Mouse (Mus musculus): Measurements from ENCODE around the gene Vcp. TPM values are rescaled to one million over a fixed set of nuclear protein-coding genes. Genes with fewer than 3 reads are reported as not detected.

Gene Vcp
- polyA plus RNA-seq (2012; rRNA removed): 242 and 246 TPM in 2 replicates

GRCm38 (mm10) chr4:43000141-43000986 is at the start of gene Vcp:
Gene Vcp (minus strand): TSS chr4:43000507.

GRCm38 (mm10) chr4:43045659-43046302 is 45.5 kb upstream of the Vcp start, which contains the start of gene Fam214b:
Gene Fam214b (minus strand): TSS chr4:43046220.

DNA sequence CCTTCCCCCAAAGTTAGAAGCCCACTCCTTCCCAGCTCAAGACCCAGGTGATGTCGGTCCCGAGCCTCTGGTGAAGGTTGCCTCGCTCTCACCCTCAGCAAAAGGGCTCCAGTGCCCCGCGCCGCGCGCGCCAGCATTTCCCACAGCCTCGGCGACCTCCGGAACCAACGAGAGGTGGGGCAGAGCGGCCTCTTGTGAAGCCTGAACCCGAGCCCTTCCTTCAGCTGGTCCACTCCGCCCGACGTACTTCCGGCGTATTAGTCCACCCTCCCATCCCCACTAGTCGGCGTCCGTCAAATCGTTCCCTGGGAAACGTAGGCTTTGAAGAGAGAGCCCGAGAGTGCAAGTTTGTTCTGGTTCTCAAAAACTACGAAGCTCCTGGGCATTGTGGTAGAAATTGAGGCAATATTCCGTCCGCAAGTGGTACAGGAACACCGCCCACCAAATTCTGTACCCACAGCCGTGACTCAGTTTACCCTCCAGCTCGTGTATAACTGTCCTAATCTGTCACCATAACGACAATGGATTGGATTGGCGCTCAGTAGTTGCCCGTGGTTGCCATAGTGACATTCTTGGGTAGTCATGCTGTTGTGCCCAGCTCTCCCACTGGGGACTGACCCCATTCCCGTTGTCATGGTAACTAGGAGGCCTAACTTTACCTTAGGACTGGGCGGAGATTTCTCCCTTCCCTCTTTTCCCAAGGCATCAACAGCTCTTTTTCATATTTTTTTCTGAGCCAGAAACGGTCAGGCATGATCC is 31.1 kb upstream of the Vcp start, which contains the start of gene Stoml2:
TSS of gene Stoml2 (minus strand) at position 474 of the 759 bp plus-strand sequence.

GRCm38 (mm10) chr4:43025084-43025960 is 25.0 kb upstream of the Vcp start, which contains the start of gene Pigo:
Gene Pigo (minus strand): TSS chr4:43025819.

DNA sequence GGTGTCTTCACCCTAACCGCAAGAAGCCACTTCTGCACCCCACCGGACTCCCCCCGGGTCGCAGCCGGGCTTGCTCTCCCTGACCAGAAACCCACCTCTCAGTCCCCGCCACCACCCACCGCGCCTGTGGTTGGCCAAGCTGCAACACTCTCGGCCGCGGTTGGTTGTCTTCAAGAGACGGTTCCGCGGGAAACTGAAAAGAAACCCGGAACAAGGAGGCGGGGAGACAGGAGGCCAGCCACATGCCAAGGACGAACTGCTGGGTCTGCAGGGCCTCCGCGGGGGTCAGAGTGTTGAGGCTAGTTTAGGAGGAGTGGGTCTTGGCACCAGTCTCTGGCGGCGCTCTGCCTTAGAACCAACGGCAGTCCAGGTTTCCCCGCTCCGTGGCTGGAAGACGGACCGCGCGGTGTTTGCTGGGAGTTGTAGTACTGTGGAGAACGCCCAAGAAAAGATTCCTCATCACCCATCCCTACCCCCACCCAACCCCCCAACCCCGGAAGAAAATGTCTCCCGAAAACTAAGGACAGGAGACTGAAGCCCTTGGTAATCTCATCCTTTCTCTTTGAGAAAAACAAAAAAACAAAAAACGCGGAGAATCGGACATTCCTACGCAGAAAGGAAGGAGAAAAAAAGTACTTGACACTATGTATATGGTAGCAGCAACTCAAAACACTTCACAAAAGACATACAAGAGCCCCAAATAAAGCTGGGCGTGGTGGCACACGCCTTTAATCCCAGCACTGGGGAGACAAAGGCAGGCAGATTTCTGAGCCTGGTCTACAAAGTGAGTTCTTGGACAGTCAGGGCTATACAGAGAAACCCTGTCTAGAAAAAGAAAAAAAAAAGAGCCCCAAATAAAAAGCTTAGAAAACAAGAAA is 10.1 kb upstream of the Vcp start, which contains the start of gene Fancg:
TSS of gene Fancg (minus strand) at position 346 of the 878 bp plus-strand sequence.

GRCm38 (mm10) chr4:42969304-42969703 is 31.0 kb downstream of the Vcp start, which contains the start of gene 1700022I11Rik:
Gene 1700022I11Rik (plus strand): TSS chr4:42969604.

DNA sequence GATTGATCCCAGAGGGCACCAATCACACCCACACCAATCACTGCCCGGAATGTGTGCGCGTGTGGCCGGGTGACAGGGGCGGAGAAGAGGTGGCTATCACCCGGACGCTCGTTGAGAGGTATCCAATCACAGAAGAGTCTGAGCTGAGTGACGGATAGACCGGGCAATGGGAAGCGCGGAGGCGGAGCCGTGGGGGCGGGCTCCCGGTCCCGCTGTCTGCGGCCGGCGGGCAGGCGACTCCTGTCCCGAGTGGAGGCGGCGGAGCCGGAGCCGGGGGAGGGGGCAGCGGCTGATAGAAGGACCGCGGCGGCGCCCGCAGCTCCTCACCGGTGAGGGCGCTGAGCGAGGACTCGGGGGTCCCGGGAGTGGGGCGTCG is 50.6 kb downstream of the Vcp start, which contains the start of gene Dnajb5:
TSS of gene Dnajb5 (plus strand) at position 139 of the 376 bp plus-strand sequence.

Other genes with a start within 250 kb of the Vcp start
- 0.19 and 0.23 TPM in 2 replicates for gene Ccl19, start 243.9 kb downstream of the Vcp start, polyA plus RNA-seq (2012; rRNA removed)
- 0.40 and 0.76 TPM in 2 replicates for gene Ccl21a, start 226.5 kb downstream of the Vcp start, polyA plus RNA-seq (2012; rRNA removed)
- 0.01 and 0.03 TPM in 2 replicates for gene Fam205a1, start 146.6 kb downstream of the Vcp start, polyA plus RNA-seq (2012; rRNA removed)
- 0.12 TPM in 2 replicates for gene Gm12394, start 143.7 kb downstream of the Vcp start, polyA plus RNA-seq (2012; rRNA removed)
- gene Fam205c, start 126.3 kb downstream of the Vcp start, polyA plus RNA-seq (2012; rRNA removed): not detected in 2 replicates
- gene Phf24, start 83.8 kb downstream of the Vcp start, polyA plus RNA-seq (2012; rRNA removed): 83.6 and 94.1 TPM in 2 replicates
- gene Dnajb5, start 50.7 kb downstream of the Vcp start, polyA plus RNA-seq (2012; rRNA removed): 73.4 and 84.6 TPM in 2 replicates
- 0.19 and 0.23 TPM in 2 replicates for gene 1700022I11Rik, start 30.9 kb downstream of the Vcp start, polyA plus RNA-seq (2012; rRNA removed)
- 45.5 and 47.3 TPM in 2 replicates for gene Fancg, start 10.0 kb upstream of the Vcp start, polyA plus RNA-seq (2012; rRNA removed)
- 23.3 and 27.1 TPM in 2 replicates for gene Pigo, start 25.3 kb upstream of the Vcp start, polyA plus RNA-seq (2012; rRNA removed)
- gene Stoml2, start 31.2 kb upstream of the Vcp start, polyA plus RNA-seq (2012; rRNA removed): 121 and 135 TPM in 2 replicates
- gene Fam214b, start 45.7 kb upstream of the Vcp start, polyA plus RNA-seq (2012; rRNA removed): 34.5 and 42.5 TPM in 2 replicates
- gene Unc13b, start 58.4 kb upstream of the Vcp start, polyA plus RNA-seq (2012; rRNA removed): 59.2 and 60.2 TPM in 2 replicates